Mouse (Mus musculus) v-Abl transformed pro-B cells (cell line): ENCODE data around the gene Ankrd33b.

ENCODE experiments used
- in situ Hi-C, 2 experiments: fragments of 400-800 bp; cut with MboI; formaldehyde crosslinking; loops; one replicate each; pipeline ENCODE4 v1.15.1; 2025; ENCODE audit not compliant: unreplicated experiment in 2 of 2

Gene Ankrd33b

GRCm38 (mm10) chr15:31367481-31368200 is at the start of gene Ankrd33b:
TSS of gene Ankrd33b (minus strand) at chr15:31367726.
- in situ Hi-C loops = loop anchor here (5.0 kb wide), 2 partner anchors 35 to 40 kb away; no protein-coding TSS in a partner anchor

DNA sequence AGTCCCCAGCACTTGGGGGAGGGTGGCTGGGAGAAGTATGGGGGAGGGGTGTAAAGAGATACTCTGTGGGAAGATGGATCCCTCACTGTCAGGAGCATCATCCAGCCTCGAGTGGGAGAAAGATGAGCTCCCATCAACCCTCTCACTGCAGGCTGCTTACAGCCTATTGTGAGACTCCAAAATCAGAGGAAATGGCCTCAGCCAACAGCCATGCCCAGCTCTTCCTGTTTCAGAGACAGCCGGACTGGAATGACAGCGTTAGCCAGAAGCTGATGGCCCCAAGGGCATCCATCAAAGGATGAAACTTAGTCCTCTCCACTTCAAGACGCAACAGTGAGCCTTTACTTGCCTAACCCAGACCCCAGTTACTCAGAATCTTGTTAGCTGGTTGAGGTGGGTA is 47.7 kb upstream of the Ankrd33b start:
- in situ Hi-C loops = loop anchor here (5.0 to 25.0 kb wide), 3 partner anchors 43 to 1322 kb away; no protein-coding TSS in a partner anchor

GRCm38 (mm10) chr15:31414179-31414898 is 46.8 kb upstream of the Ankrd33b start:
- in situ Hi-C loops = loop anchor here in 1 of 2 experiments (25.0 kb wide), 1 partner anchor 1323 kb away; no protein-coding TSS in a partner anchor

DNA sequence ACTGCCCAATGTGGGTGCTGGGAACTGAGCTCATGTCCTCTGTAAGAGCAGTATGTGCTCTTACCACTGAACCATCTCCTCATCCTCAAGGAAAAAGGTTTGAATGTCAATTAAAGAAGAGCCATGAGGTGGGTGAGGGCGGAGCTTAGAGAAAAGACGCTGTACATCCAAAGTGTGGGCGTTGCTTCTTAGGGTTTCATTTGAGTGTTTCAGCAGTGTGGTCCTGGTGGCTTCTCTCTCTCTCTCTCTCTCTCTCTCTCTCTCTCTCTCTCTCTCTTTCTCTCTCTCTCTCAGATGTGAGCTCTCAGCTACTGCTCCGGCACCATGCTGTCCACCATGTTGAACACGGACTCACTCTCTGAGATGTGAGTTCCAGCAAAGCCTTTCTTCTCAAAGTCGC is 46.1 kb upstream of the Ankrd33b start:
- in situ Hi-C loops = loop anchor here in 1 of 2 experiments (25.0 kb wide), 1 partner anchor 1324 kb away; no protein-coding TSS in a partner anchor

GRCm38 (mm10) chr15:31412933-31413332 is 45.4 kb upstream of the Ankrd33b start:
- in situ Hi-C loops = loop anchor here in 1 of 2 experiments (25.0 kb wide), 1 partner anchor 1324 kb away; no protein-coding TSS in a partner anchor

- in situ Hi-C loops = loop anchor here in 1 of 2 experiments (25.0 kb wide), 1 partner anchor 1325 kb away; no protein-coding TSS in a partner anchor
Observed at GRCm38 (mm10) chr15:31412436-31412835, 44.9 kb upstream of the Ankrd33b start.

DNA sequence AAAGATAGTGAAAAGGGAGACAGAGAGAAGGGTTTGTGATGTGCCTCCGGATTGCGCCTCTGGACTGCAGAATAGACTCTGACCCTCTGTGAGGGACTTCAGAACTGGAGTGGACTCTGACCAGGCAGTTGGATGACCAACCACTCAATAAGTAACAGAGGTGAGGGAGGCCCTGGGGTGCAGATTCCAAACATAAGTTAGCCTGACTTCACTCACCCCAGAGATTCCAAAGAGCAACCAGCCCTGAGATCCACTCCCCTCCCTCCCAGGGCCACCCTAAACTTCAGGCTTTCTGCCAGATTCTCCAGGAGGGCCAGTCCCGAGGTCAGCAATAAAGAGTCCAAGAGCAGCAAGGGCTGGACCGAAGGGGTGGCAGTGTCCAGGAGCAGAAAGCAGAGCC is 40.0 kb upstream of the Ankrd33b start:
- in situ Hi-C loops = loop anchor here in 1 of 2 experiments (25.0 kb wide), 1 partner anchor 1330 kb away; no protein-coding TSS in a partner anchor

DNA sequence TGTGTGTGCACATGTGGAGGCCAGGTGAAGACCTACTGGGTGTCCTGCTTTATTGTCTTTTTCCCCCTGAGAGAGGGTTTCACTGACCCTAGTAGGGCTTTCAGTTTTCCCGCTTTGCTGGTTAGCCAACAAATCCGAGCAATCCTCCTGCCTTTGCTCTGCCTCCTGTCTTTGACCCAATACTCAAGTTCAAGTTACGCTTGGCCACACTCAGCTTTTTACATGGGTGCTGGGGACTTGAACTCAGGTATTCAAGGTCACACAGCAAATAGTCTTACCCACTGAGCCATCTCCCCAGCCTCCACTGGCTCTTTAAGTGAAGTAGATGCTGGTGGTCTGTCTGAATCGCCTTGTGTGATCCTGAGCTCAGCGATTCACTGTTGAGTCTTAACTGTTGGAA is 39.4 kb upstream of the Ankrd33b start:
- in situ Hi-C loops = loop anchor here in 1 of 2 experiments (25.0 kb wide), 1 partner anchor 1330 kb away; no protein-coding TSS in a partner anchor

DNA sequence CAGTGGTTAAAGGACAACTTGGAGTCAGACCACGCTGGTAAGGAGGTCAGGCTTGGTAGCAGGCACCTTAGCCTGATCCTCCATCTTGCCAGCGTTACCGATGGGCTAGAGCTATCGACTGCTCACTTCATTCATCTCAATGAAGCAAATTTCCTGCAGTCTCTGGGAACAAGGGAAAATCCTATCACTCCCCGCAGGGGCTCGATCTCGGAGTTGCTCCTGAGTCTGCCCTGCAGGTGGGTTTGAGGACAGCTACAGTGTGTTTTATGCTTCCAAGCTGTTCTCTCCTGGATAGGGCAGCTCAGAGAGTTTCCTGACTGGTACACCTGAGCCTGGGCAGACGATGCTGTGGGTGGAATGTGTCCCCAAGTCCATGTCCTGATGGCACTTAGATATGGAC is 36.8 kb upstream of the Ankrd33b start:
- in situ Hi-C loops = loop anchor here in 1 of 2 experiments (25.0 kb wide), 1 partner anchor 1333 kb away; no protein-coding TSS in a partner anchor

- in situ Hi-C loops = loop anchor here in 1 of 2 experiments (25.0 kb wide), 1 partner anchor 1335 kb away; no protein-coding TSS in a partner anchor
Observed at GRCm38 (mm10) chr15:31402200-31402892, 34.8 kb upstream of the Ankrd33b start.

DNA sequence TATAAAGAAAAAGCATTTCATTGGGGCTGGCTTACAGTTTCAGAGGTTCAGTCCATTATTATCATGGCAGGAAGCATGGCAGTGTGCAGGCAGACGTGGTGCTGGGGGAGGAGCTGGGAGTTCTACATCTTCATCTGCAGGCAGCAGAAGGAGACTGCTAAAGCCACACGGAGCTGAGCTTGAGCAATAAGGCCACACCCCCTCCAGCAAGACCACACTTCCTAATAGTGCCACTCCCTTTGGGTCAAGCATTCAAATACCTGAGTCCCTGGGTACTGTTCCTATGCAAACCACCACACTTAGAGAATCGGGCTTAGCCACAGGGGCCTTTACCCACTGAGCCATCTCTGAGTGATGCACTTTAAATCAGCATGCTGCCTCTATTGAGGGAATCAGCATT is 33.4 kb upstream of the Ankrd33b start:
- in situ Hi-C loops = loop anchor here in 1 of 2 experiments (25.0 kb wide), 1 partner anchor 1336 kb away; no protein-coding TSS in a partner anchor

- in situ Hi-C loops = no loop called here
Observed at GRCm38 (mm10) chr15:31398769-31399168, 31.2 kb upstream of the Ankrd33b start.

- in situ Hi-C loops = no loop called here
Observed at GRCm38 (mm10) chr15:31397379-31397778, 29.9 kb upstream of the Ankrd33b start.

GRCm38 (mm10) chr15:31396755-31397154 is 29.2 kb upstream of the Ankrd33b start:
- in situ Hi-C loops = no loop called here

GRCm38 (mm10) chr15:31395986-31396385 is 28.5 kb upstream of the Ankrd33b start:
- in situ Hi-C loops = no loop called here

- in situ Hi-C loops = no loop called here
Observed at GRCm38 (mm10) chr15:31393402-31393801, 25.9 kb upstream of the Ankrd33b start.

- in situ Hi-C loops = no loop called here
Observed at GRCm38 (mm10) chr15:31392705-31393104, 25.2 kb upstream of the Ankrd33b start.

GRCm38 (mm10) chr15:31392135-31392534 is 24.6 kb upstream of the Ankrd33b start:
- in situ Hi-C loops = no loop called here

GRCm38 (mm10) chr15:31381936-31382468 is 14.5 kb upstream of the Ankrd33b start:
- in situ Hi-C loops = no loop called here

DNA sequence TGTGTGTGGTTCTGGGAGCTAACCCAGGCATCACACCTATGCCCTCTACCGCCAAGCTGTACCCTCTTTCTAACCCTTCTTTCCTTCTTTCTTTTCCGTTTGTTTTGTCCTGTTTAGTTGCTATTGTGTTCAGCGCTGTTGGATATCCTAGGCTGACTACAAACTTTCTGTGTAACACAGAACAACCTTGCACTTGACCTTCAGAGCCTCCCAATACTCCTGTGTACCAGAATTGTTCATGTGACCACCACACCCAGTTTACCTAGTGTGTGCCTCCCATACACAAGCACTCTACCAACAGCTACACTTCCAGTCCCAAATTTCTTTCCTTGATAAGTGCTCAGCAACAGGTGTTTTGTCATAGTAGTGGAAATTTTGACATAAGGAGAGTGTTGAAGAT is 11.9 kb upstream of the Ankrd33b start:
- in situ Hi-C loops = no loop called here
